Mouse (Mus musculus): ENCODE measurements around the gene Tnrc6b. TPM values are rescaled to one million over a fixed set of nuclear protein-coding genes. Genes with fewer than 3 reads are reported as not detected.

The Tnrc6b gene
- total and polyA plus RNA-seq, 3 experiments: 7.8 to 13.9 (median 8.0) TPM

DNA sequence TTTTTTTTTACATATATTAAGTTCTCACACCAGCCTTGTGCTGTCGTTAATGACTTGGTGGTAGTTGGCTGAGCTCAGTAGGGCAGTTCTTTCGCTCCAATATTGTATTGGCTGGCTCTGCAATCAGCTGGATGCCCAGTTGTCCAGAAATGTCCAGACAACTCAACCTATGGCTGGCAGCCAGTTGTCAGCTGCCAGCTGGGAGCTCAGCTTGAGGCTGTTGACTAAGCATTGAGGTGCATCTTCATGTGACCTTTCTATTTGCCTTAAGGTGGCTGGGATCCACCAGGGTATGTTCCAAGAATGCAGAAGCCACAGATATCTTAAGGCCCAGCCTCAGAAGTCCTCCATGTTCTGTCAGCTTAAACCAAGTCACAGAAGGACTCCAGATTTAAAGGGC is 54.3 kb downstream of the Tnrc6b start:
- H3K27ac ChIP-seq (ENCODE audit: control insufficient read depth, low read depth, low read length): no peak overlapping the region
- no peaks in the 10 kb centered on the region for H3K27me3 ChIP-seq (ENCODE audit: control insufficient read depth in 1 of 2, insufficient read depth in 2 of 2, low read length in 2 of 2)
- TF ChIP-seq NRF1 (IDR thresholded peaks at IDR 0.05; ENCODE audit: insufficient read depth, low read depth, low read length, poor library complexity, severe bottlenecking) (no peak), CTCF (IDR thresholded peaks at IDR 0.05 in 2 of 3, conservative IDR thresholded peaks at IDR 0.05 in 1 of 3; ENCODE audit: control insufficient read depth in 1 of 3, insufficient read depth in 1 of 3, low read depth in 2 of 3, low read length in 3 of 3, poor library complexity in 1 of 3, severe bottlenecking in 1 of 3) (no peak), JUND (IDR thresholded peaks at IDR 0.05; ENCODE audit: low read depth, low read length) (no peak), MYB (IDR thresholded peaks at IDR 0.05; ENCODE audit: low read depth, low read length) (no peak), MXI1 (IDR thresholded peaks at IDR 0.05; ENCODE audit: low read depth, low read length) (no peak), TCF12 (IDR thresholded peaks at IDR 0.05; ENCODE audit: low read depth, low read length) (no peak), MAX (IDR thresholded peaks at IDR 0.05; ENCODE audit: low read length) (no peak), USF1 (IDR thresholded peaks at IDR 0.05; ENCODE audit: low read depth, low read length) (no peak), E2F4 (IDR thresholded peaks at IDR 0.05; ENCODE audit: borderline replicate concordance, low read depth, low read length) (no peak), TAL1 (IDR thresholded peaks at IDR 0.05; ENCODE audit: low read length) (no peak), TBP (IDR thresholded peaks at IDR 0.05; ENCODE audit: low read depth, low read length) (no peak), NELFE (IDR thresholded peaks at IDR 0.05; ENCODE audit: low read depth, low read length) (no peak), ETS1 (IDR thresholded peaks at IDR 0.05; ENCODE audit: low read depth, low read length) (no peak), ELF1 (IDR thresholded peaks at IDR 0.05; ENCODE audit: low read depth, low read length) (no peak), UBTF (IDR thresholded peaks at IDR 0.05; ENCODE audit: borderline replicate concordance, insufficient read depth, low read depth, low read length) (no peak), ZKSCAN1 (IDR thresholded peaks at IDR 0.05; ENCODE audit: low read depth, low read length) (no peak), ZMIZ1 (IDR thresholded peaks at IDR 0.05; ENCODE audit: low read depth, low read length) (no peak)
- H3K4me3 ChIP-seq (ENCODE audit: control insufficient read depth in 1 of 2, insufficient read depth in 1 of 2, low read depth in 2 of 2, low read length in 2 of 2): no peak overlapping the region
- H3K36me3 ChIP-seq (ENCODE audit: control insufficient read depth in 1 of 2, insufficient read depth in 2 of 2, low read length in 2 of 2): peaks cover 0 to 35% of the 10 kb centered on the region in 2 experiments; a peak in 2 of 4 replicates
- no peak for DNase-seq (ENCODE audit: low read depth, low spot score)
- no peaks in the 10 kb centered on the region for H3K79me2 ChIP-seq (ENCODE audit: control insufficient read depth, insufficient read depth, low read length, poor library complexity)
- H3K9me3 ChIP-seq (replicated peaks; ENCODE audit: insufficient read depth, low read length): no peaks in the 10 kb centered on the region
- H3K4me1 ChIP-seq (ENCODE audit: control insufficient read depth in 1 of 2, insufficient read depth in 2 of 2, low read length in 2 of 2): peaks cover 13 to 25% of the 10 kb centered on the region in 2 experiments
- no peak overlapping the region for H3K9ac ChIP-seq (ENCODE audit: control insufficient read depth, low read depth, low read length, poor library complexity, severe bottlenecking)

DNA sequence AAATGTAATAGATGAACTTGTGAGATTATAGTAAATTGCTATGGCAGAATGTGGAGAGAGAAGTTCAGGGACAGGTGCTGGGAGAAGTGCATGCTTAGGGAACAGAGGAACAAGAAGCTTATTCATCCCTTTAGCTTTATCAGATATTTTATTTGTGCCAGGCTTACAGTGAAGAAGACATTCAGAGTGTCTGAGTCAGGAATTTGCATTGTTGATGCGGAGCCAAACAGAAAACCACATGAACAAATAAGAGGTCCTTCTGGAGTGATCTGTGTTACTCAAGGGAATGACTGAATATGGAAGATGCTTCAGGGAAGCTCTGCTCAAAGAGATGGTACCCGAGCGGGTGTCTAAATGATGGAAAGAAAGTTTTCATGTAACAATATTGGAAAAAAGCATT is 57.1 kb downstream of the Tnrc6b start:
- DNase-seq (ENCODE audit: low read depth, low spot score): no peak
- Histone ChIP-seq H3K79me2 (ENCODE audit: control insufficient read depth, insufficient read depth, low read length, poor library complexity) (no peaks in the 10 kb centered on the region), H3K36me3 (ENCODE audit: control insufficient read depth in 1 of 2, insufficient read depth in 2 of 2, low read length in 2 of 2) (peaks cover 0 to 20% of the 10 kb centered on the region in 2 experiments; a peak in 2 of 4 replicates)

More for the DNA sequence above, 57.1 kb downstream of the Tnrc6b start:
- Histone ChIP-seq H3K4me1 (ENCODE audit: control insufficient read depth in 1 of 2, insufficient read depth in 2 of 2, low read length in 2 of 2) (peaks cover 9 to 10% of the 10 kb centered on the region in 2 experiments), H3K9me3 (replicated peaks; ENCODE audit: insufficient read depth, low read length) (no peaks in the 10 kb centered on the region), H3K27me3 (ENCODE audit: control insufficient read depth in 1 of 2, insufficient read depth in 2 of 2, low read length in 2 of 2) (no peaks in the 10 kb centered on the region), H3K27ac (ENCODE audit: control insufficient read depth, low read depth, low read length) (no peak overlapping the region), H3K9ac (ENCODE audit: control insufficient read depth, low read depth, low read length, poor library complexity, severe bottlenecking) (no peak overlapping the region), H3K4me3 (ENCODE audit: control insufficient read depth in 1 of 2, insufficient read depth in 1 of 2, low read depth in 2 of 2, low read length in 2 of 2) (no peak overlapping the region)
- TF ChIP-seq USF2 (IDR thresholded peaks at IDR 0.05; ENCODE audit: borderline replicate concordance in 1 of 2, insufficient read depth in 1 of 2, low read depth in 1 of 2, low read length in 2 of 2) (no peak), CHD2 (IDR thresholded peaks at IDR 0.05; ENCODE audit: low read length) (no peak), MYC (IDR thresholded peaks at IDR 0.05; ENCODE audit: low read depth, low read length) (no peak), MAX (IDR thresholded peaks at IDR 0.05; ENCODE audit: low read length) (no peak), MAFK (IDR thresholded peaks at IDR 0.05; ENCODE audit: borderline replicate concordance, low read depth, low read length) (no peak), POLR2A (IDR thresholded peaks at IDR 0.05; ENCODE audit: control insufficient read depth in 1 of 2, insufficient read depth in 1 of 2, low read depth in 1 of 2, low read length in 2 of 2, poor library complexity in 1 of 2) (no peak), MYB (IDR thresholded peaks at IDR 0.05; ENCODE audit: low read depth, low read length) (no peak), CHD1 (IDR thresholded peaks at IDR 0.05; ENCODE audit: low read depth, low read length) (no peak), ZKSCAN1 (IDR thresholded peaks at IDR 0.05; ENCODE audit: low read depth, low read length) (no peak), E2F4 (IDR thresholded peaks at IDR 0.05; ENCODE audit: borderline replicate concordance, low read depth, low read length) (no peak), ELF1 (IDR thresholded peaks at IDR 0.05; ENCODE audit: low read depth, low read length) (no peak), NELFE (IDR thresholded peaks at IDR 0.05; ENCODE audit: low read depth, low read length) (no peak), SMC3 (IDR thresholded peaks at IDR 0.05; ENCODE audit: low read depth, low read length) (no peak), CTCF (IDR thresholded peaks at IDR 0.05 in 2 of 3, conservative IDR thresholded peaks at IDR 0.05 in 1 of 3; ENCODE audit: control insufficient read depth in 1 of 3, insufficient read depth in 1 of 3, low read depth in 2 of 3, low read length in 3 of 3, poor library complexity in 1 of 3, severe bottlenecking in 1 of 3) (no peak), UBTF (IDR thresholded peaks at IDR 0.05; ENCODE audit: borderline replicate concordance, insufficient read depth, low read depth, low read length) (no peak), KAT2A (conservative IDR thresholded peaks at IDR 0.05; ENCODE audit: low read depth, low read length) (no peak), ZC3H11A (IDR thresholded peaks at IDR 0.05; ENCODE audit: low read depth, low read length) (no peak), NRF1 (IDR thresholded peaks at IDR 0.05; ENCODE audit: insufficient read depth, low read depth, low read length, poor library complexity, severe bottlenecking) (no peak), ZNF384 (IDR thresholded peaks at IDR 0.05; ENCODE audit: low read depth, low read length) (no peak), HCFC1 (IDR thresholded peaks at IDR 0.05; ENCODE audit: low read depth, low read length) (no peak)

Measured in MEL (cell line).